Mouse (Mus musculus): Measurements from ENCODE around the gene Gm4869.

DNA sequence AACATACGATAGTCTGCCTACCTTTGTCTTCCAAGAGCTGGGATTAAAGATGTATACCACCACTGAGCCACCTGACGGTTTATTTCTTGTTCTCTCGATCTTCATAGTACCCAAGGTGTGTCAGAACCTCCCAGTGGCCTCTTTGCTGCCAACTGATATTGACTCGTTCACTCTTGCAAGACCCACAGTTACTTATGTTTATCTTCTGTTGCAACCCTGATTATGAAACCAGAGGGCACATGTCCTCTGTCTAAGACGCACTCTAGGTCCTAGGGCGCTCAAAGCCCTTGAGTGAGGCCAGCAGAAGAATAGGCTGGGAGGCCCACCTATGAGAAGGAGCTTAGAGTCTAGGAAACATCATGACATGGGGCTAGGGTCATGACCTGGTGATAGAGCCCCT lies 55.3 kb downstream of the Gm4869 start:
- TF ChIP-seq CTCF (IDR thresholded peaks at IDR 0.05; ENCODE audit: control insufficient read depth, insufficient read depth, low read length) (no peak), POLR2A (IDR thresholded peaks at IDR 0.05; ENCODE audit: borderline replicate concordance, control insufficient read depth, low read depth, low read length) (no peak)

Data from bone marrow, adult 2 months (tissue).